Comparison of ENCODE assay signal across 12 mouse cellular contexts in genomic region chrX:41505371-41505770, GRCm38 (mm10).
"Had no signal": no experiment of that assay in that cellular context is flagged by ENCODE, and none has a peak within 500 bp of the region (broad histone marks: within the 10 kb centered on the region; RNA-seq: fewer than 3 reads in every experiment).

No protein-coding gene starts in this region.

- H3K9ac ChIP-seq: limb, embryonic 13.5 days; liver, embryonic 14.5 days; neural tube, embryonic 13.5 days had no signal

- DNase-seq: kidney, adult 18-20 months; kidney, postnatal 10 days; kidney, postnatal 4 days; left cerebral cortex, postnatal 4 days; lung, adult 18-20 months; right cerebral cortex, adult 18-20 months; thymus, adult 18-20 months; thymus, postnatal 25 days had no signal

- H3K4me2 ChIP-seq: limb, embryonic 13.5 days; neural tube, embryonic 13.5 days had no signal

- H3K9me3 ChIP-seq: limb, embryonic 13.5 days; neural tube, embryonic 13.5 days had no signal

- H3K4me1 ChIP-seq: limb, embryonic 13.5 days had no signal

- H3K36me3 ChIP-seq: limb, embryonic 13.5 days; neural tube, embryonic 13.5 days had no signal

- H3K4me3 ChIP-seq: limb, embryonic 13.5 days; neural tube, embryonic 13.5 days had no signal

- H3K27me3 ChIP-seq: limb, embryonic 13.5 days; neural tube, embryonic 13.5 days had no signal

- H3K27ac ChIP-seq: limb, embryonic 13.5 days; liver, embryonic 14.5 days; neural tube, embryonic 13.5 days; stomach, postnatal 0 days had no signal
